Mouse (Mus musculus) C2C12 (cell line): Measurements from ENCODE around the gene Slco2b1.

ENCODE experiments used
- CEBPB ChIP-seq: IDR thresholded peaks from one replicate; pipeline ENCODE4 v1.6.1; 2011; ENCODE audit warnings: low read depth, mild to moderate bottlenecking, control low read depth, moderate library complexity
- CTCF ChIP-seq: IDR thresholded peaks from one replicate; pipeline ENCODE4 v1.5.1; 2011; ENCODE audit not compliant: control insufficient read depth, insufficient read depth, insufficient read length
- USF1 ChIP-seq: IDR thresholded peaks from one replicate; pipeline ENCODE4 v1.6.1; 2011; ENCODE audit warnings: low read depth, mild to moderate bottlenecking, control low read depth, moderate library complexity

- TF ChIP-seq CTCF (no peak), USF1 (no peak), CEBPB (no peak)
These were observed 62.5 kb downstream of the Slco2b1 start for GRCm38 (mm10) chr7:99648623-99649022.
